Mouse (Mus musculus) cerebellum, postnatal 4 days (tissue): ENCODE measurements around the gene Pcsk4.

Experiments used
- DNase-seq, 2 experiments: peaks; one replicate each; pipeline ENCODE4 v3.0.0; 2022; ENCODE audit warnings: low spot score in 2 of 2, mixed read lengths in 1 of 2

The Pcsk4 gene

GRCm38 (mm10) chr10:80323261-80324119 lies 5.8 kb downstream of the Pcsk4 start:
- DNase-seq: no peak

DNA sequence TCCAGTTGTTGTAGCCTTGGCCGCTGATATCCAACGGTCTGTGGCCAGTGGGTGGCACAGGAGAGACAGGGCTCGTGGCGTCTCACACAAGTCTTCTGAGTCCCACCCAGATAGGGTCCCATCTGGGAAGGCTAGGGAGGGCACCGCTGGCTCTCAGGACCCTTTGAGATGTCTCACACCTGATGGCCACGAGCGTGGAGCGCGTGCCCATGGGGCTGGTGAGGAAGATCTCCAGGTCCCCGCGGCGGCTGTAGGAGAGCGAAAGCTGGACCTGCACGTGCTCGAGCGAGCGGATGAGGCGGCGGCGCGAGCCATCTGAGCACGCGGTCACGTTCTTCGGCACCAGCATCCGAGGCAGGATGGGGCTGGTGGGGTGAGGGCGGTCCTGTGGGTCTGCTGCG lies 6.5 kb downstream of the Pcsk4 start:
- DNase-seq: no peak

DNA sequence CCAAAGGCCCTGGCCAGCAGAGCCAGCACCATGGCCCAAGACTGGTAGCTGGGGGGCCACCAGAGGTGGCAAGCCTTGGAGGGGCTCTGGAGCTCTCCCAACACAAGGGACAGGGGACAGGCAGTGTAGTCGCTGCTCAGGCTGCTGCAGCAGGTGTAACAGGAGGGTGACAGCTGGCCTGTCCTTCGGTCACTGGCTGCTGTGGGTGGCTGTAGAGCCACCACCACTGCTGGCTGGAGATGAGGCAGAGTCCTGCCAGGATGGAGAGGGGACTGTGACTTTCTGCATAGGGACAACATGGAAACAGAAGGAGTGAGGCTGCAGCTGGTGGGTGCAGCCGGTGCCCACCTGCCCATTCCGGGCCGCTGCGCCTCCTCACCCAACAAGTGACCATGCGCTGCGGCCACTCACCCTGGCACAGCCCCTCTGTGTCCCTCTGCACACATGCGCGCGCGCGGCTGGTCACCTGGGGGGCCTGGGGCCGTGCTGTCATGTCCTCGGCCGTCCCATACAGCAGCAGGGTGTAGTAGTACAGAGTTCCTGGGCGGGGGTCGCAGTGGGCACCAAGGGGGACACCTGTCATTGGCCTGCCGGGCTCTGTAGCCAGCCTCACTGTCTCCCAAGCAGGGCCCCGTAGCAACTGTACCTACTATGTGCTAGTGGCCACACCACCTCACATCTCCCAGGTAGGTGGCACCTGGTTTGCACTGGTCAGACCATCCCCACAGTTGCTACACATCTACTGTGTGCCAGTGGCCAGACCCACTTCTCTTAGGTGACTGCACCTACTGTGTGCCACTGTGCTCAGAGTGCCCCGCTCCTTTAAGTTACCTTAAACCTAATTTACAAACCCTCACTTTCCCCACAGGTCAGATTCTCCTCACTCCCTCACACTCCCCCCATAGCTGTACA lies 7.4 kb downstream of the Pcsk4 start:
- DNase-seq: no peak

- no peak for DNase-seq
Observed at GRCm38 (mm10) chr10:80321014-80321669, 8.2 kb downstream of the Pcsk4 start.

- DNase-seq: peak; percentile 76 to 85
Observed at GRCm38 (mm10) chr10:80320340-80320760, 8.9 kb downstream of the Pcsk4 start, which contains the start of gene 2310011J03Rik. 2310011J03Rik (minus strand) TSS chr10:80320537.

- DNase-seq: no peak
Observed at GRCm38 (mm10) chr10:80317011-80317410, 12.3 kb downstream of the Pcsk4 start.

DNA sequence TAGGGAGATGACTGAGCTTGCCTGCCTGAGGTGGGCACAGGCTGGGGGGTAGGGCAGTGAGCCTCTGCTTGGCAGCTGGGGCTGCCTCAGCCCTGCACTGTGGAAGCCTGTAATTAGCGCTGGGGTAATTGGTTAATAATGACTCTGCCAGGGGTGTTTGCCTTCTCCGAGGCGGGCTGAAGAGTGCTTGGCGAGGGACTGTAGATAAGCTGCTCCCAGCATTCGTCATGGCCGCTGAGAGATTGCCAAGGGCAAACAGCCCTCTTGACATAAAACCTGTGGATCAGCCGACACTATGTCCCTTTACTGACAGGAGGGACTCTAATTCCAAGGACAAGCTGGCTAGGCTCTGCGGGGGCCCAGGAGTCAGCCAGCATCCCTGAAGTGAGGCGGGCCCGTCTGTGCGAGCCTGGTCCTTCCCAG lies 12.9 kb downstream of the Pcsk4 start:
- no peak for DNase-seq

DNA sequence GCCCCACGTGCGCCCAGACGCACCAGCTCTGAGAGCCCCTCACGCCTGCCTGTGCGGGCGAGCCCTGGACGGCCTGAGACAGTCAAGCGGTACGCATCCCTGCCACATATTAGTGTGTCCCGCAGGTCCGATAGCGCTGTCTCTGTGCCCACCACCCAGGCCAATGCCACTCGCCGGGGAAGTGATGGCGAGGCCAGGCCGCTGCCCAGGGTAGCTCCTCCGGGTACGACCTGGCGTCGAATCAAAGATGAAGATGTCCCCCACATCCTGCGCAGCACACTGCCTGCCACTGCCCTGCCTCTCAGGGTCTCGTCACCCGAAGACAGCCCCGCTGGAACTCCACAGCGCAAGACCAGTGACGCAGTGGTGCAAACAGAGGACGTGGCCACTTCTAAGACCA lies 14.0 kb downstream of the Pcsk4 start:
- DNase-seq: no peak

DNA sequence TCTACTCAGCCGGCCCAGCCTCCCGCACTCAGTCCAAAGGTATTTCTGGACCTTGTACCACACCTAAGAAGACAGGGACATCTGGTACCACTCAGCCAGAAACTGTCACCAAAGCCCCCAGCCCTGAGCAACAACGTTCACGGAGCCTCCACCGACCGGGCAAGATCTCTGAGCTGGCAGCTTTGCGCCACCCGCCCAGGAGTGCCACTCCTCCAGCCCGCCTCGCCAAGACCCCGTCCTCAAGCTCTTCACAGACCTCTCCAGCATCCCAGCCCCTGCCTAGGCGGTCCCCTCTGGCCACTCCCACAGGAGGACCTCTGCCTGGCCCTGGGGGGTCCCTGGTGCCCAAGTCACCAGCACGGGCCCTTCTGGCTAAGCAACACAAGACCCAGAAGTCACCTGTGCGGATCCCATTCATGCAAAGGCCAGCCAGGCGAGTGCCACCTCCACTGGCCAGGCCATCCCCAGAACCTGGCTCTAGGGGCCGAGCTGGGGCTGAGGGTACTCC lies 14.8 kb downstream of the Pcsk4 start:
- DNase-seq: no peak

- no peak for DNase-seq
Observed at GRCm38 (mm10) chr10:80313627-80314201, 15.6 kb downstream of the Pcsk4 start.

- no peak for DNase-seq
Observed at GRCm38 (mm10) chr10:80312586-80313504, 16.5 kb downstream of the Pcsk4 start.

DNA sequence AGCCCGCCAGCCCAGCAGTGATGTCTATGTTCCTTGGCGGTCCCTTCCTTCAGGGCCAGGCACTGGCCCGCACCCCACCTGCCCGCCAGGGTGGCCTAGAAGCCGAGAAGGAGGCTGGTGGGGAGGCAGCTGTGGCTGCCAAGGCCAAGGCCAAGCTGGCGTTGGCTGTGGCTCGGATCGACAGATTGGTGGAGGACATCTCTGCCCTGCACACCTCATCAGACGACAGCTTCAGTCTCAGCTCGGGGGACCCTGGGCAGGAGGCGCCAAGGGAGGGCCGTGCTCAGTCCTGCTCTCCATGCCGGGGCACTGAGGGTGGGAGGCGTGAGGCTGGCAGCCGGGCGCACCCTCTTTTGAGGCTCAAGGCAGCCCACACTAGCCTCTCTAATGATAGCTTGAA lies 17.7 kb downstream of the Pcsk4 start:
- no peak for DNase-seq

GRCm38 (mm10) chr10:80304862-80305261 lies 24.4 kb downstream of the Pcsk4 start:
- no peak for DNase-seq

DNA sequence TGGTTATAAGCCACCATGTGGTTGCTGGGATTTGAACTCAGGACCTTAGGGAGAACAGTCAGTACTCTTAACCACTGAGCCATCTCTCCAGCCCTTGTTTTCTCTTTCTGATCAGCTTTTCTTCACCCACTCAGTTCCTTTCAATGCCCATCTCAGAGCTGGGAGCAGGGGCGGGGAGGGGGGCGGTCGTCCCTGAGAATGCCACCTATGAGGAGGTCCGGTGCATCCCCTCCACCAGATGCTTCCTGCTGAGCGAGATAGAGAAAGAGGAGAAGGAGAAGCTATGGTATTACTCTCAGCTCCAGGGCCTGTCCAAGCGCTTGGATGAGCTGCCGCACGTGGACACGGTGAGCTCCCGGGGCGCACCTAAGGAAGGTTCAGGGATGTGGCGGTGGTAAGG lies 24.8 kb downstream of the Pcsk4 start:
- no peak for DNase-seq

- peak in 1 of 2 experiments; percentile 74 for DNase-seq
Observed at GRCm38 (mm10) chr10:80302471-80302881, 26.8 kb downstream of the Pcsk4 start.

- no peak for DNase-seq
Observed at GRCm38 (mm10) chr10:80302082-80302355, 27.3 kb downstream of the Pcsk4 start.

- DNase-seq: no peak
Observed at GRCm38 (mm10) chr10:80301256-80302081, 27.8 kb downstream of the Pcsk4 start.

DNA sequence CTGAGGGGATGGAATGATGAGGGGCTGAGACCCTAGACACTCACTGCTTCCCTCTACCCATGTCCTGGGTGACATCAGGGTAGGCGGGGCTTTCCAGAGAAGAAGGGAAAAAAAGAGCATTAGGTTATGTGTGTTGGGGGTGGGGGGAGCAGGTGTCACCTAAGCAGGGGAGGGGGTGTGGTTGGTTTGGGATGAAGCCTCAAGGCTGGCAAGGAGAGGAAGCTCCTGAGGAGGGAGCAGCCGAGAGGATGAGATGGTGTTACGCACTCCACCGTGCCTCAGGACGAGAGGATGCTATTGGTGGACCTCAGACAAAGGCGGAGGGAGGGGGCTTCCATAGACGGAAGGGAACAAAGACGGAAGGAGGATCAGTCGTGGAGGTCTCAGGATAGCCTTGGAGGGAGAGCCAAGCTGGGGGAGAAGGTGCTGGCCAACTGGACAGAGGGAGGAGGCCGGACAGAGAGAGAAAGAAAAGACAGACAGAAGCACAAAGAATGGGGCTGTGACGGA lies 28.6 kb downstream of the Pcsk4 start:
- peak in 1 of 2 experiments; percentile 68 for DNase-seq

DNA sequence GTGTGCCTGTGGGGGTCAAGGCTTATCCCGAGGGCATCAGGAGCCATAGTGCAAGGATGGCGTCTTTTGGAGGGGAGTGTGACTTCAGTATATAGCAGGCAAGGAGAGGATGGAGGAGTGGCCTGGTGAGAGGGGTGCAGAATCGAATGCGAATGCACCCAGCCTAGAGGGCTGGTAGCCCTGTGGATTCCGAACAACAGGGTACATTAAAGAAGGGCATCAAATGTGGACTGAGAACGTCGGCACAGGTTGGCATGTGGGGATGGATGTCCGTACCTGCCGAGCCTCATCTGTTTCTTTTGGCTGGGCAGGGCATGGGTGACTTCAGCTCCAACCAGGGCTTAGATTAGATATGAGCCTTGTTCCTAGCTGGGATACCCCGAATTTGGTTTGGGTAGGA lies 29.5 kb downstream of the Pcsk4 start:
- DNase-seq: no peak
